Mouse (Mus musculus) heart, adult 8-10 months (tissue): Measurements from ENCODE around the gene Pitpna. TPM values are rescaled to one million over a fixed set of nuclear protein-coding genes. Genes with fewer than 3 reads are reported as not detected.
"Not testable (repeated sequence)": the region's sequence is repeated elsewhere in the genome, so short reads cannot be mapped to it uniquely, and the experiment has no call there.

Source experiments
- DNase-seq: peaks from one replicate; pipeline ENCODE4 v3.0.0; 2022; ENCODE audit warnings: low spot score
- total RNA-seq, 4 experiments: library from RNA; stranded (reverse); gene quantifications; 2 replicates each; pipeline ENCODE4 v1.2.4; 2022

The Pitpna gene
- total RNA-seq, 4 experiments from 2014 or later = 89.5 to 110 (median 105) TPM

- DNase-seq = peak; percentile 66
Measured at GRCm38 (mm10) chr11:75588285-75588941, 516 bp downstream of the Pitpna start.

- no peak for DNase-seq
Measured at GRCm38 (mm10) chr11:75592612-75593011, 4.7 kb downstream of the Pitpna start.

- no peak for DNase-seq
Measured at GRCm38 (mm10) chr11:75594431-75594830, 6.5 kb downstream of the Pitpna start.

GRCm38 (mm10) chr11:75595404-75595803, 7.5 kb downstream of the Pitpna start:
- no peak for DNase-seq

- no peak for DNase-seq
Measured at GRCm38 (mm10) chr11:75595816-75596215, 7.9 kb downstream of the Pitpna start.

GRCm38 (mm10) chr11:75596726-75597255, 8.9 kb downstream of the Pitpna start:
- peak; percentile 51 for DNase-seq

GRCm38 (mm10) chr11:75598004-75598403, 10.1 kb downstream of the Pitpna start:
- DNase-seq = no peak

GRCm38 (mm10) chr11:75599802-75600201, 11.9 kb downstream of the Pitpna start:
- not testable (repeated sequence) for DNase-seq

GRCm38 (mm10) chr11:75604826-75605225, 16.9 kb downstream of the Pitpna start:
- no peak for DNase-seq

- no peak for DNase-seq
Measured at GRCm38 (mm10) chr11:75605318-75605717, 17.4 kb downstream of the Pitpna start.

- DNase-seq = no peak
Measured at GRCm38 (mm10) chr11:75608776-75609175, 20.9 kb downstream of the Pitpna start.

GRCm38 (mm10) chr11:75610021-75610420, 22.1 kb downstream of the Pitpna start:
- no peak for DNase-seq

GRCm38 (mm10) chr11:75614769-75615168, 26.9 kb downstream of the Pitpna start:
- no peak for DNase-seq

GRCm38 (mm10) chr11:75615556-75615955, 27.7 kb downstream of the Pitpna start:
- no peak for DNase-seq

- DNase-seq = no peak
Measured at GRCm38 (mm10) chr11:75619133-75619532, 31.2 kb downstream of the Pitpna start.

GRCm38 (mm10) chr11:75620136-75620780, 32.4 kb downstream of the Pitpna start:
- DNase-seq = peak; percentile 67

GRCm38 (mm10) chr11:75621426-75621825, 33.5 kb downstream of the Pitpna start:
- DNase-seq = no peak

- no peak for DNase-seq
Measured at GRCm38 (mm10) chr11:75622588-75623329, 34.9 kb downstream of the Pitpna start.

GRCm38 (mm10) chr11:75624102-75624554, 36.2 kb downstream of the Pitpna start:
- peak; percentile 48 for DNase-seq

GRCm38 (mm10) chr11:75625820-75626219, 37.9 kb downstream of the Pitpna start:
- DNase-seq = no peak

GRCm38 (mm10) chr11:75630098-75630497, 42.2 kb downstream of the Pitpna start:
- DNase-seq = no peak

- DNase-seq = peak; percentile 99
Measured at GRCm38 (mm10) chr11:75630645-75631229, 42.8 kb downstream of the Pitpna start, which contains the start of gene Inpp5k. Inpp5k (plus strand) TSS chr11:75630988.
